Mouse (Mus musculus): ENCODE measurements around the gene Sys1. TPM values are rescaled to one million over a fixed set of nuclear protein-coding genes. Genes with fewer than 3 reads are reported as not detected.

The Sys1 gene
- polyA plus RNA-seq, 1 experiment = 10.3 TPM

DNA sequence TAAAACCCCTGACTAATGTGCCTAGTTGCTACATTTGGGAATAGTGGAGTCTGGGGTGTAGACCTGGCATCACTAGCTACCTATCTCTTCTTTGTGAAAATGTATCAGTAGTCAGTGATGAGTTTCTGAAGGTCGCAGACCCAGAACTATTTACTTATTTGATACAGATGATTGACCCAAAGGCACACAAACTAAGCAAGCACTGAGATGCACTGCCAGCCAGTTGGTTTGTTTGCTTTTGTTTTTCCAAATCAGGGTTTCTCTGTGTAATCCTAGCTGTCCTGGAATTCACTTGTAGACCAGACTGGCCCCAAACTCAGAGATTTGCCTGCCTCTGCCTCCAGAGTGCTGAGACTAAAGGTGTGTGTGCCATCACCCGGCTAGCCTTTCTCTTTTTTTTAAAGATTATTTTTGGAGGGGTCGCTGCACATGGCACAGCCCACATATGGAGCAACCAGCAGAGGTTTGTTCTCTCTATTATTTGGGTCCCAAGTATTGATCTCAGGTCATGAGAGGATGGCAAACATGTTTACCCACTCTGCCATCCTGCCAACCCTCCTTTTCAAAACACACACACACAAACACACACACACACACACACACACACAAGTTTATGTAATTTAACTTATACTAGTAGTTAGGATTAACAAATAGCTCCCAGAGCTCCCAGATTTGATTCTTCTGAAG lies 11.2 kb upstream of the Sys1 start:
- Histone ChIP-seq H3K9me3 (ENCODE audit: control insufficient read depth, low read length) (no peaks in the 10 kb centered on the region), H3K4me3 (replicated peaks) (no peak overlapping the region), H3K36me3 (ENCODE audit: control insufficient read depth) (no peaks in the 10 kb centered on the region), H3K4me1 (ENCODE audit: control insufficient read depth) (no peaks in the 10 kb centered on the region), H3K27me3 (ENCODE audit: control insufficient read depth) (peaks cover 41% of the 10 kb centered on the region)
- no peak for TF ChIP-seq TAL1 (IDR thresholded peaks at IDR 0.05; ENCODE audit: low read length)
- TF ChIP-seq GATA1 (IDR thresholded peaks at IDR 0.05; ENCODE audit: low read length) = no peak

GRCm38 (mm10) chr2:164446086-164446469 lies 10.7 kb upstream of the Sys1 start:
- H3K27me3 ChIP-seq (ENCODE audit: control insufficient read depth) = peaks cover 39% of the 10 kb centered on the region
- H3K36me3 ChIP-seq (ENCODE audit: control insufficient read depth) = no peaks in the 10 kb centered on the region
- TF ChIP-seq TAL1 (IDR thresholded peaks at IDR 0.05; ENCODE audit: low read length) (no peak), GATA1 (IDR thresholded peaks at IDR 0.05; ENCODE audit: low read length) (no peak)

GRCm38 (mm10) chr2:164448140-164448539 lies 8.6 kb upstream of the Sys1 start:
- H3K27me3 ChIP-seq (ENCODE audit: control insufficient read depth) = peaks cover 18% of the 10 kb centered on the region
- TF ChIP-seq GATA1 (IDR thresholded peaks at IDR 0.05; ENCODE audit: low read length) = no peak
- no peak for TF ChIP-seq TAL1 (IDR thresholded peaks at IDR 0.05; ENCODE audit: low read length)
- no peaks in the 10 kb centered on the region for H3K9me3 ChIP-seq (ENCODE audit: control insufficient read depth, low read length)

More at GRCm38 (mm10) chr2:164446086-164446469, 10.7 kb upstream of the Sys1 start:
- no peaks in the 10 kb centered on the region for H3K4me1 ChIP-seq (ENCODE audit: control insufficient read depth)
- no peaks in the 10 kb centered on the region for H3K9me3 ChIP-seq (ENCODE audit: control insufficient read depth, low read length)
- no peak overlapping the region for H3K4me3 ChIP-seq (replicated peaks)

GRCm38 (mm10) chr2:164448921-164449320 lies 7.8 kb upstream of the Sys1 start:
- H3K27me3 ChIP-seq (ENCODE audit: control insufficient read depth) = peaks cover 10% of the 10 kb centered on the region
- no peak overlapping the region for H3K4me3 ChIP-seq (replicated peaks)
- TF ChIP-seq GATA1 (IDR thresholded peaks at IDR 0.05; ENCODE audit: low read length) (no peak), TAL1 (IDR thresholded peaks at IDR 0.05; ENCODE audit: low read length) (no peak)
- H3K36me3 ChIP-seq (ENCODE audit: control insufficient read depth) = no peaks in the 10 kb centered on the region
- no peaks in the 10 kb centered on the region for H3K4me1 ChIP-seq (ENCODE audit: control insufficient read depth)
- H3K9me3 ChIP-seq (ENCODE audit: control insufficient read depth, low read length) = no peaks in the 10 kb centered on the region

More at GRCm38 (mm10) chr2:164448140-164448539, 8.6 kb upstream of the Sys1 start:
- no peaks in the 10 kb centered on the region for H3K4me1 ChIP-seq (ENCODE audit: control insufficient read depth)
- H3K4me3 ChIP-seq (replicated peaks) = no peak overlapping the region
- no peaks in the 10 kb centered on the region for H3K36me3 ChIP-seq (ENCODE audit: control insufficient read depth)

DNA sequence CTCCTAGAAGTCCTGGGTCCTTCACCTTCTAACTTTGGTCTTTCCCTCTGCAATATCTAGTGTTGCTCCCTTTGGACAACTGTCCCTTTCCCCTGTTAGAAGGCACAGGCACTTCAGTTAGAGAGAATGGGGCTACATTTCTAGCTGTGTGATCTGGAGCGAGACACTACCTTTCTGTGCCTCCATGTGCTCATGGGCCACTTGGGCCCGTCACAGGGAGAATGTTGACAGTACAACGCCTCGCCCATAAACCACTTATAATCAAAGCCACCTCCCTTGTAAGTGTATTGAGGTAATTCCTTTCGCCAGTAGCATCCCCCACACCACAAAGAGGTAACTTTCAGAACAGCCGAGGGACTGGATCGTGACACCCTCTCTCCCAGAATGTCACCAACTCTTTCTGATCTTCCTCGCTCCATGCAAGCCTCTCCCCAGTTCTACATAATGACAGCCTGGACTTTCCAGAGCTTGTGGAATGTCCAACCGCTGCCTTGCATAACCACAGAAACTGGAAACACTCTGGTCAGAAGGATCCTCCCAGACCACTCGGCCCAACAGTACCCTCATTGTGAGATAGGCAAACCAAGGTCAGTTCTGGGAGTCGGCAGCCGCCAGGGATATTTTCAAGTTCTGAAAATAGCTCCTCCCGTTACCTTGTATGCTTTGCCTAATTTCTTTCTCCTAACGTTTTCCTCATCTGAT lies 7.3 kb upstream of the Sys1 start:
- H3K4me1 ChIP-seq (ENCODE audit: control insufficient read depth) = no peaks in the 10 kb centered on the region
- H3K4me3 ChIP-seq (replicated peaks) = no peak overlapping the region
- H3K27me3 ChIP-seq (ENCODE audit: control insufficient read depth) = peaks cover 5% of the 10 kb centered on the region; the same call in 1 of the 2 replicates
- H3K36me3 ChIP-seq (ENCODE audit: control insufficient read depth) = no peaks in the 10 kb centered on the region
- TF ChIP-seq GATA1 (IDR thresholded peaks at IDR 0.05; ENCODE audit: low read length) (no peak), TAL1 (IDR thresholded peaks at IDR 0.05; ENCODE audit: low read length) (no peak)
- H3K9me3 ChIP-seq (ENCODE audit: control insufficient read depth, low read length) = no peaks in the 10 kb centered on the region

DNA sequence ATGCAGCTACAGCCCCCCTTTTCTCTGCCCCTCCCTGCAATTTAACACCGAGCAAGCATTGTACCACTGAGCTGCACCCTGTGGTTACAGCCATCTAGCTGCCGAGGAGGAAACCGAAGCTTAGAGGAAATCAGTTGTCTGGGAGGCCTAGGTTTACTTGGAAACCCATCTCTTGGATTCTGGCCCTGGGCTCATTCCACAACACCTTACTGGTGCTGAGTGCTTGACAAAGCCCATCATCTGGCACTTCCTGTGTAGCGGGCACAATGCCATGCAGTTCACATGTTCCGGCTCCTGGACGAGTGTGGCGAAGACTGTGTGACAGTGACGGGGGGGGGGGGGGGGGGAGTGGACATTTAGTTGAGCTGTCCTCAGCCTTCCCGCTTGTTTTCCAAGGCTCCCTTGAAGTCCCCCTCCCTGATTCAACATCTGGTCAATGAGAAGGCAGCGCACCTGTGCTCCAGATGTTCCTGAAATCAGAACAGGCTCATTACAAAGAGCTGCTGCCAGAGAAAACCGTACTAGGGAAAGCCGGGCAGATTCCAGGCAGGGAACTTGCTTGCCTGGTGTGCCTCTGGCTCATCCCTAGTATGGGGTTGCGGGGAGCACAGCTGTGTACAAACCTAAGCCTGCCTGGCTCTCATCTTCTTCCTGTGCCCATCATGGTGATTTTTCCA lies 4.6 kb upstream of the Sys1 start:
- TF ChIP-seq TAL1 (IDR thresholded peaks at IDR 0.05; ENCODE audit: low read length) (no peak), GATA1 (IDR thresholded peaks at IDR 0.05; ENCODE audit: low read length) (no peak)
- Histone ChIP-seq H3K4me3 (replicated peaks) (no peak overlapping the region), H3K9me3 (ENCODE audit: control insufficient read depth, low read length) (no peaks in the 10 kb centered on the region), H3K4me1 (ENCODE audit: control insufficient read depth) (no peaks in the 10 kb centered on the region), H3K36me3 (ENCODE audit: control insufficient read depth) (no peaks in the 10 kb centered on the region), H3K27me3 (ENCODE audit: control insufficient read depth) (peaks cover 5% of the 10 kb centered on the region)

DNA sequence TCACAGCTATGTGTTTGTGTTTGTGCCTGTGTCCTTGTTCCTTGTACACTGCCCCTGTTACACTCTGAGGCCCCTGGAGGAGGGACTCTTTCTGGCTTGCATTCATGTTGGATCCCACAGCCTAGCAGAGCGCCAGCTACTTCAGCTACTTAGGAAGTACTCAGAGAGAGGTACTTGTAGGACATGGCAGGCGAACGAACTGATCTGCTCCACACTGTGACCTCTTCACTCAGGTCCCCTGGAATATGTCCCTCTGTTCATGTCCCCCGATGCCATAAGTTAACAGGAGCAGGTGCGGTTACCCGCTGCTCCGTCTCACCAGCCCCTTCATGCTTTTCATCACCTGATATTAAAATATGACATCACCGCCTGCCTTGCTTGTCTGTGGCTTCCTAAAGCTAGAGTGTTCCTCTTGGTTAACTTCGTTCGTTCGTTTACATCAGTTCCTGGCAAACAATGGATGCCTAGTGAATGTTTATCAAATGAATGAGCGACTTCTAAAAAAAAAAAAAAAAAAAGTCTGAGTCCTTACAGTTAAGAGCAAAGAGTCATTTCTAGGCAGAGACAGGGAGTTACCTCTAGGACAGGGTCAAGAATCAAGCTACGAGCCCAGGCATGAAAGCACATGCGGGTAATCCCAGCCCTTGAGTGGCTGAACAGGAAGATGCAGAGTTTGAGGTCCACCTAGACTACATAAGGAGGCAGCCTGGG lies 3.6 kb upstream of the Sys1 start:
- peaks cover 8% of the 10 kb centered on the region for H3K27me3 ChIP-seq (ENCODE audit: control insufficient read depth)
- H3K4me3 ChIP-seq (replicated peaks) = no peak overlapping the region
- no peak for TF ChIP-seq TAL1 (IDR thresholded peaks at IDR 0.05; ENCODE audit: low read length)
- no peak for TF ChIP-seq GATA1 (IDR thresholded peaks at IDR 0.05; ENCODE audit: low read length)
- no peaks in the 10 kb centered on the region for H3K9me3 ChIP-seq (ENCODE audit: control insufficient read depth, low read length)
- no peaks in the 10 kb centered on the region for H3K36me3 ChIP-seq (ENCODE audit: control insufficient read depth)
- no peaks in the 10 kb centered on the region for H3K4me1 ChIP-seq (ENCODE audit: control insufficient read depth)

GRCm38 (mm10) chr2:164453887-164454500 lies 2.8 kb upstream of the Sys1 start:
- Histone ChIP-seq H3K27me3 (ENCODE audit: control insufficient read depth) (peaks cover 8% of the 10 kb centered on the region), H3K9me3 (ENCODE audit: control insufficient read depth, low read length) (no peaks in the 10 kb centered on the region), H3K36me3 (ENCODE audit: control insufficient read depth) (no peaks in the 10 kb centered on the region), H3K4me3 (replicated peaks) (no peak overlapping the region), H3K4me1 (ENCODE audit: control insufficient read depth) (no peaks in the 10 kb centered on the region)
- TF ChIP-seq GATA1 (IDR thresholded peaks at IDR 0.05; ENCODE audit: low read length) (no peak), TAL1 (IDR thresholded peaks at IDR 0.05; ENCODE audit: low read length) (no peak)
